Mouse (Mus musculus) MEL (cell line): ENCODE data around the gene Casr.

ENCODE experiments used
- CTCF ChIP-seq, 3 experiments: IDR thresholded peaks in 2 of 3; conservative IDR thresholded peaks in 1 of 3; 2 replicates each; pipeline ENCODE4 v1.5.1; 2011 to 2012; ENCODE audit warnings: low read length in 3 of 3, low read depth in 2 of 3, mild to moderate bottlenecking in 2 of 3, improper control_type of control experiment in 1 of 3, inconsistent platforms in 1 of 3, mixed read lengths in 1 of 3, moderate library complexity in 1 of 3; ENCODE audit not compliant: control insufficient read depth in 1 of 3, insufficient read depth in 1 of 3, poor library complexity in 1 of 3, severe bottlenecking in 1 of 3
- ETS1 ChIP-seq: IDR thresholded peaks from 2 replicates; pipeline ENCODE4 v1.6.1; 2012; ENCODE audit warnings: low read depth, mild to moderate bottlenecking, inconsistent platforms, low read length, improper control_type of control experiment, moderate library complexity
- GATA1 ChIP-seq: IDR thresholded peaks from 2 replicates; pipeline ENCODE4 v1.6.1; 2011; ENCODE audit warnings: low read depth, low read length, improper control_type of control experiment
- SMC3 ChIP-seq: IDR thresholded peaks from 2 replicates; pipeline ENCODE4 v1.6.1; 2011; ENCODE audit warnings: low read depth, low read length, improper control_type of control experiment
- TCF12 ChIP-seq: IDR thresholded peaks from 2 replicates; pipeline ENCODE4 v1.6.1; 2014; ENCODE audit warnings: low read depth, mild to moderate bottlenecking, inconsistent platforms, low read length, improper control_type of control experiment, moderate library complexity
- UBTF ChIP-seq: IDR thresholded peaks from 2 replicates; pipeline ENCODE4 v1.6.1; 2012; ENCODE audit warnings: low read depth, mild to moderate bottlenecking, inconsistent platforms, low read length, improper control_type of control experiment, moderate library complexity, borderline replicate concordance; ENCODE audit not compliant: insufficient read depth
- ZKSCAN1 ChIP-seq: IDR thresholded peaks from 2 replicates; pipeline ENCODE4 v1.6.1; 2012; ENCODE audit warnings: low read depth, mild to moderate bottlenecking, inconsistent platforms, low read length, improper control_type of control experiment, moderate library complexity

DNA sequence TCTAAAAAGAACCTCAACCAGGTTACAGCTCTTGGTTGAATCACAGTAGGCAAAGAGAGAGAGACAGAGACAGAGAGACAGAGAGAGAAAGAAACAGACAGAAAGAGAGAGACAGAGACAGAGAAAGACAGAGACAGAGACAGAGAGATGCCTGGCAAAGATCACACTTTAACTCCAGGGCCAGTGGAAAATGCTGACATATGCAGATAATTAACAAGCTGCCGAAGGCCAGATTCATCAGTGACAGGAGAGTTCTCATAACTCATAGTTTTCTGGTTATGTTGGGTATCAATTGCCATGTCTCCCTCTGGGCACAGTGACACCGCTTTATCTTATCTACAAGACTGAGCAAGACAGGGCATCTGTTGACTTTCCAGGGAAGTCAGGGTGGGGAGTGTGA is 94.0 kb downstream of the Casr start:
- TF ChIP-seq UBTF (no peak), SMC3 (no peak), ZKSCAN1 (no peak), CTCF (IDR thresholded peaks at IDR 0.05 in 2 of 3, conservative IDR thresholded peaks at IDR 0.05 in 1 of 3; ENCODE audit: control insufficient read depth in 1 of 3, insufficient read depth in 1 of 3, low read depth in 2 of 3, low read length in 3 of 3, poor library complexity in 1 of 3, severe bottlenecking in 1 of 3) (no peak), TCF12 (no peak), ETS1 (no peak), GATA1 (no peak)
